Mouse (Mus musculus) kidney, postnatal 36 days (tissue): ENCODE data around the gene Stk39.

Source experiments
- DNase-seq, 2 experiments: peaks; one replicate each; pipeline ENCODE4 v3.0.0; 2021 to 2022; ENCODE audit warnings: mixed read lengths in 2 of 2

The Stk39 gene

DNA sequence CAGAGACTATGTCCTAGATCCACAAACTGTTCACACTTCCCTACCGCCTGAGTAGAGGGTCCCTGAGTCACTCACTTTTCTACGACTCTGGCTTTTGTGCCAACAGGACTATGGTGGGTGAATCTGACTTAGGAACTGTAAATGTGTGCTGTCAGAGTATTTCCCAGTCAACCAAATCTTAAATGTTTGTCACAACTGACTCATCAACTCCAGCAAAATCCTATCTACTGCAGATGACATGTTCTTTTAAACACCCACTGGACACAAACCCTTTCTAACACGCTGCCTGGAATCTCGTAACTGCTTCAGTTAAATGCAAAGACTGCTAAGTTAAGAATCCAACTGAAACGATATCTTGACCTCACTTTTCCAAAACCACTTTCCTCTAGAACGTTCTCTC, 135.2 kb downstream of the Stk39 start:
- no peak for DNase-seq

DNA sequence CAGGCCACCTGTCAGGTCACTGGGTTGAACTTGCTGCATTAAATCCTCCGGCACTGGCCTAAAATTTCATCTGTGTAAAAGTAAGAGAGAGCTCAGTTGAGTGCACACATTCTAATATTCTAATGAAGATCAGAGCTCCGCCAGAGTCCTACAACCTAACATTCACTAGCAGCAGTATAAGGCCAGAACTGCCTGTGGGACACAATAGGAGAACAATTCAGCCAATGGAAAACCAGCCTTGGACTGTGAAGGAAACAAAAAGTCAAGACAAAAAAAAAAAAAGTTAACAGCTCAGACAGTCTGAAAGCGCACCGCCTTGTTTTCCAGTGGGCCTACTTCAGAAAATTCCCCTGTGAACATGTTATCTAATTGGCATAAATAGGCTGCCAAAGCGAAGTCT, 137.1 kb downstream of the Stk39 start:
- DNase-seq: no peak

DNA sequence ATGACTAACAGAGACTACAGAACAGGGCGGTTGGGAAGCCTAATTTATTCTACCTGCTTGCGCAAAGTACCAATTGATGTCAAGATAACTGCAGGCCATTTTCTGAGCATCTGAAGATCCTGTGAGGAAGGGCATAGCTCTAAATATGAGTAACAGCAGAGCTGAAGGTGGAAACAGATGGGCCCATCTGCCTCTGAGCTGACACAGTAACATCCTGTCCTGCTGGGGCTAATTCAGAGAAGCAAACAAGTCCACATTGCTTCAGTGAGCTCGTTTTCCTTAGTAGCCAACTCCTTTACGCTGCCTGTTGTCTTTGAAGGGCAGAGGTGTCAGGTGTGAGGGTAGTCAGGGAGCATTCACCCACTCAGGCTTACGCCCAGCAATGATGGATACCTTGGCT, 146.8 kb downstream of the Stk39 start:
- DNase-seq: no peak

DNA sequence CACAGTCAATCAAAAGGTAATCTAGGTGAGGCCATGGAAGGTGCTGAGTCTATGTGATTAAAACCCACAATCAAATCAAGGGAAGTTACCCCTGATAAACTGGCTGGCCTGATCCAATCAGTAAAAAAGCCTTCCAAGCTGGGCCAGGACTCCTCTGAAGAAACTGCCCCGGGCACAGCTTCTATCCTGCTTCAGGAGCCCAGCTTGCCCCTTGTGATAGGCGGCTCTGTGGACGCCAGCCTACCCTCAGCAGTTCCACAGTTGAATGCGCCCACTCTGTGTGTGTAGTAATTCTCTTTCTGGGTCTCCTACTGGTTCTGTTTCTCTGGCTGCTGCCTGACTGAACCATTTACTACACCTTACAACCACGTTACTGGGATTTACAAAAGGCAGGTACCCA, 150.8 kb downstream of the Stk39 start:
- no peak for DNase-seq

GRCm38 (mm10) chr2:68320670-68321069, 151.4 kb downstream of the Stk39 start:
- DNase-seq: peak; percentile 23 to 26

DNA sequence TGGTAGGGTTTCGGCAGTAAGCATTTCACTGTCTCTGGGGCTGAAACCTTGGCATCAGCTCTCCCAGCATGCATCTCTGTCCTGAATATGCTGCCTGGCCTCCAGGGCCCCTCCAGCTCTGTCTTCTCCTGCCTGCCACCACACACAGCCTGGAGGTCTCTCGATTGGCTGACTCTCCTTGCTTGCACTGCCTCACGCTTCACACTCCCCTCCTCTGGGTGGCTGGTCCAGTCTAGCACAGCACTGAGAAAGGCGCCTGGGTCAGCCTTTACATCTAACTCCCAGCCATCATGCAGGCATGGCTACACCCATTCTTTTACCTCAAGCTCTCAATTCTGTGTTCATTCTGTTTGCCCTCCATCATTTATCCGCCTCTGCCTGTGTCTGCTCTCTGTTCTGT, 153.6 kb downstream of the Stk39 start:
- no peak for DNase-seq

DNA sequence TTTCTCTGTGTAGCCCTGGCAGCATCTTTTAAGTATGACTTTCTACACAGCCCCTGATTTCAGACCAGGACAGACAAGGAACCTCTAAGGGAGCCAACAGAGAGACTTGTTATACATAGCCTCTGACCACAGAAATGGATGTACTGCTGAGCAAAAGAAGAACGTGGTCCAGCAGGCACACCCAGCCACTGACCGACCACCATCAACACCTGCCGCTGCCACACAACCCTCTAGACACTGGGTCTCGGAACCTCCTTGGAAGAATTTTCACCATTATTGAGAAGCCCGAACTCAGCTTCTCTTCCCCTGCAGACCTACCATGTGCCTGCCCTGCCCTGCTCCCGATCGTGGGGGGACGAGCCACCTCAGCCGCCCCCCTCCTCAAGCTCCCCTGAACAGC, 154.2 kb downstream of the Stk39 start:
- DNase-seq: no peak

DNA sequence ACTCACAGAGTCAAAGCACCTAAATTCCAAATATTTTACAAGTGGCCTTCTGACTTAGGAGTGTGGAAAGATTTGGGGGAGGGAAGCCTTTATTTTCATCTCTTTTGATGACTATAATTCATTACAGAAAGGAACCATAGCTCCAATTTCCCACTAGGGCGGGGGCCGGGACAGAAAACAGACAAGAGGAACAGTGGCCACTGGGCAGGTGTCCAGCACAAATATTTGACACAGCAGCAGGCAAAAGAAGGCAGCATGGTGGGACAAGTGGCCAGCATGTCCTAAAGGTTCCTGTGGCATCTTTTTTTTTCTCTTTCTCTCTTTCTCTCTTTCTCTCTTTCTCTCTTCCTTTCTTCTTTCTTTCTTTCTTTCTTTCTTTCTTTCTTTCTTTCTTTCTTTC, 154.6 kb downstream of the Stk39 start:
- peak in 1 of 2 experiments; percentile 43 for DNase-seq

- DNase-seq: no peak
Measured at GRCm38 (mm10) chr2:68315258-68315657, 156.8 kb downstream of the Stk39 start.

DNA sequence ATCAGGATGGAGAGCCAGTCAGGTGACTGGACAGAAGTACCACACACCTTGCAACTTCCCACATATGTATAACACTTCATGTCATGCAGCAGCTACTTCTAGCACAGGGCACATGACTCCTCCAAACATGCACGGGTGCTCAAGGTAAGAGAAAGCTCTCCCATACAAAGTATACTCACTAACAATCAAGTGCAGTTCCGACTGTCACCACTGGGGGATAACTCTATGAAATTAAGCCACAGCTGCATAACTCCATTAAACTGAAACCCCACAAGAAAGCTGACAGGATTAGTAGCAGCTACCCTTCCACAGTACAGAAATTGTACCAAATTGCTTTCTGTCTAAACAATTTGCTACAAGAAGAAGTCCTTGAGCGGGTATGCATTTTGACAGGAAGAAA, 161.9 kb downstream of the Stk39 start:
- DNase-seq: peak; percentile 16 to 69

DNA sequence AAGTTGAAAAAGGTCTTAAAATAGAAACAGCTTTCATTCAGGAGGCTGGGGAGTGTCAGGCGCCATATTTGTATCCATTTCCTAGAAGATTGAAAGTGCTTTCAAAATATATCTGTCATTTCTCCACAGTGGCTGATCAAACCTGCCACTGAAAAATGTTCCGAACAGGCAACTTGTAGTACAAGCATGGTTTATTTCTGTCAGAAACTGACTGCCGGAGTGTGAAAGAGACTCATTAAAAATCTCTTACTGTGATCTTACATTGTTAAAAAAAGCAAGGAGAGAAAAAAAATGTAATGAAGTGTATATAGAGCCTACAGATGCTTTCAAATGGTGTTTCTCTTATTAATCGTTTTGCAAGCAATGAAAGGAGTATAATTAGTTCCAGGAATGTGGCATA, 165.5 kb downstream of the Stk39 start:
- no peak for DNase-seq

DNA sequence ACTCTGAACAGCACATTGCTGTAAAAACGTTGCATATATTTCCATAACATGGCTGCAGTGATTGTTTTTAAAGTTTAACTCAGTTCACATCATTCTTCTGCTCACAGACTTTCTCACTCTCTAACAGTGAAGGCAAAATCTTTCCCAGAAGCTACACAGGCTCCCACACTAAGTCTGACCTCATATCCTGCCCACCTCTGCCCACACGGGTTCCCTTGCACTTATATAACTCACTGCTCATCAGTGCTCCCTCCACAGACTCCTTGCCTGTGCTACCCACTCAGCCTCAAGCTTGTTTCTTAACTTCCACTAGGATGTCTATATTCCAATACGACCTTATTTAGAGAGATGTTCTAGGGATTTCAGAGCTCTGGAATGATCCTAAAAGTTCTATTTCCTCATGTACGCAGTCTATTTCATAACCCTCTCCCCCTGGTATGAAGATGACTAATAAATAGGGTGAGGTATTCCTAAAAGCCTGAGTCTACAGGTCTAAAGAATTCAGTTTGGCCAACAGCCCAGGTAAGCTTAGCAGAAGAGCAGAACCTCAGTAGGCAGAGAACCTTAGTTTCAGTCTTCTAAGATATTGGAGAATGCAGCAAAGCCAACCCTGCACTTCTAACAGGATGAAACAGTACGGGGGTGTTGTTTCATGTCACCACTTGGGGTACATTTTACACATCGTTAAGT, 167.2 kb downstream of the Stk39 start:
- DNase-seq: no peak

- no peak for DNase-seq
Measured at GRCm38 (mm10) chr2:68301811-68302542, 170.1 kb downstream of the Stk39 start.

DNA sequence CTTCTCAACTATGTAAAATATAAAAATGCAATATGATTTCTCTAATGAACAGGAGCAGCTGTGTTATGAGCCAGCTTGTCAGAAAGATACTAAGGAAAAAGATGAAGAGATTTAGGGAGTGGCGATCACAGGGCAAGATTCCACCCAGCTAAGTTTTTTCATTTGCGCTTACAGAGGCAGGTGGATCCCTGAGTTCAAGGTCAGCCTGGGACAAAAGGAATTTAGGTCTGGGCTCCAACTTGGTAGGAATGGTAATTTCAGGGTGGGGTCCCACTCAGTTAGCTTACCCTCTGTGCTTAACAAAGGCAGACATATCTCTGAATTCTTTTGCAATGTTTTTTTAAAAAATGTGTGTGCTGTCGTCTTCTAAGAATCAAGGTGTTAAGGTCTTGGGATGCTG, 173.7 kb downstream of the Stk39 start:
- no peak for DNase-seq

- no peak for DNase-seq
Measured at GRCm38 (mm10) chr2:68297955-68298354, 174.1 kb downstream of the Stk39 start.

DNA sequence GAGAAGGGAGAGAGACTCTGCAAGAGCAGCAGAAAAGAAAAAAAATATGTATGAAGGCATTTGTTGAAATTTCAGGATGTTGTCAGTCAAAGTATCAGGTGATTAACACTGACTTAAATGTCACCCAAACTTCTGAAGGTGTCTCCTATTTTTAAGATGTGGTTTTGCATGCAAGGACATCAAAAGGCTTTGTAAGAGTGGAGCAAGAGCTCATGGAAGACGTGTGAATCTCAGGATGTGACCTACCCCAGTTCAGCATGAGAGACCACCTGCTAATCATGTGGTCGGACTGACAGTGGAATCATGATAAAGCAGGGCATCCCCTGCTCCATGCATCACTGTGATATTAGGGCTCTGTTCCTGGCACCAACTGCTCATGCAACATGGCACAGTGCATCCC, 175.3 kb downstream of the Stk39 start:
- DNase-seq: no peak

DNA sequence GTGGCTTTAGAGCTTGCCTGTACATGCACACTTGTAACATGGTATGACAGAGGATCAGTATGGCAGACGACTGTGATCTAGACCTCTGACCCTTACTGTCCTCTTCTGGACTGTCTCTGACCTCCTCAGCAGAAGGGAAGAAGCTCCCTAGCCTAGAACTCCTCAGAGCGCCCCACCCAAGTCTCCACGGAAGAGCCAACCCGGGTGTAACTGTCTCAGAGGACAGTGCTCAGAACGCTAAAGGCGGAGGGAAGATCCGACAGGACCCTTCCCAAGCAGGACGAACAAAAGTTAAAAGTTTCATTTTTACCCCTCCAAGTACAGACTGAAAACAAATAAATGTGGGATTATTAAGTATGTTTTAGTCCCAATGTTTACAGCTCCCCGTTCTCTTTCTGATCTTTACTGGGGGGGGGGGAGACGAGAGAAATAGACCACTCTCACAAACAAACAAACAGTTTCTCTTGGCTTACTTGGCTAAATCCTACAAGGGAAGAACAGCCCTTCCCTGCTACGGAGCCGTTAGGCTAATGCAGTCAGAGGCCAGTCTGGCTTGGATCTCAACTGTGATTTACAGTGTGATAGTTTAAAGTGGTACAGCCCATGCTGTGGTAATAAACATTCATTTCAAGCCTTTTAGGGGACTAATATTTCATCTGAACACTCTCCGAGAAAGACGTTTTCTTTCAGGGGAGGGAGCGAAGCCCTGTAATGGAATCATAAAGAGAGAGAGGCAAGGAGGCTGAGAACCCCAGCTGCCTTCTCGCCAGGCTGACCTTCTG, 179.3 kb downstream of the Stk39 start:
- no peak for DNase-seq

GRCm38 (mm10) chr2:68291895-68292294, 180.2 kb downstream of the Stk39 start:
- no peak for DNase-seq

- no peak for DNase-seq
Measured at GRCm38 (mm10) chr2:68289961-68290360, 182.1 kb downstream of the Stk39 start.

DNA sequence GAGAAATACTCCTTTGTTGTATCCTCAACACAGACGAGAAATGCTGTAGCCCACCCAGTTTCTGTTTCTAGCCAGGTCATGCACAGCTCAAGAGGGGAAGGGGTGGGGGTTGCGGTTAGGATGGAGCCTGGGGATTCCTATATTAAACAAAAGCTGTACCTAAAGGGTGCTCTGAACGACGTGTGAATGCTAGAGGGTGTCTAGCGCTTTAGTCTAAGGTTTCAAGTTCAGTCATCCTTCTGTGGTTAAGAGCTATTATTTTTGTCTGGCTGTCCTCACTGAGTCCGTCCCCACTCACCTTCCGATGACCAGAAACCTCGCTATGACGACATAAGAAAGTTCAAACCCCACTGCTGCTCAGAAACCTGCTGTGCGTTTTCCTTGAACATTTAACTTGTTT, 182.9 kb downstream of the Stk39 start:
- no peak for DNase-seq

GRCm38 (mm10) chr2:68288106-68288505, 184.0 kb downstream of the Stk39 start:
- DNase-seq: no peak

DNA sequence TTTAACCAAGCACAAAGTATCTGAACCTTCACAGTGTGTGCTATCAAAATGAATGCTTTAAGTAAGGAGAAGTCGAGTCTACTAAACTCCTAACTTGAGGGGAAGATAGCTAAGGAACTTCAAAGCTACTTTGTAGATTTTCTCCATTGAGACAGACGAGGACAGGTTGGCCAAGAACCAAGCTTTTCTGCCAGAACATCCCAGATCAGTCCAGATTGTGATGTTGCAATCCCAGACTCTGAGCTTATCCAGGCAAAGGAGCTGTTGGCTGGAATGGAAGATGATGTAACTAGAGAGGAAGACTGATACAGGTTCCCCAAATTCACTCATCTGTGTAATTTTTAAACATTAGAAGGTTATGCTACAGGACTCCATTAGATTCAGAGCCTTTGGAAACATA, 187.7 kb downstream of the Stk39 start:
- DNase-seq: no peak

DNA sequence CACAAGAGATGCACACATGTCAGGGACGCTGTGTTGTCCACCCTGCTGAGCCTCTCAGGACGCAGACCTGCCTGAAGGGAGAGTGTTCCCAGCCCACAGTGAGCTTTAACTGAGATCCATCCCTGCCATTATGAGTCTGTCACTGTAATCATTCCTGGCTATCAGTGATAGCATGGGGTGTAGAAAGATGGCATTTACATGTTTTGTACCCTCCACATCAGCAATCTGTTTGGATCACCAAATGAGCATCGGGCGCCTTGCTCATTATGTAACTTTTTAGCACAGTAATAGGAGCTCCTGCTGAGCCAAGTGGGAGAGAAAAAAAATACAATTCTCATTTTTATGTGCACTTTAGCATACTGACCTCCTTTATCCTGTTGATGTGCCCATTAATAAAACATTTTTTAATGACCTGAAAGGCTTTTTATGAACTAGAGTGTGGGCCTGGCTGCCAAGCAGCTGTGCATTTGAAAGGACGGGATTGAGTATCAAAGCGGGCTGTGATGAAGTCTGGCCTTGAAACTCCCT, 189.0 kb downstream of the Stk39 start:
- DNase-seq: no peak

DNA sequence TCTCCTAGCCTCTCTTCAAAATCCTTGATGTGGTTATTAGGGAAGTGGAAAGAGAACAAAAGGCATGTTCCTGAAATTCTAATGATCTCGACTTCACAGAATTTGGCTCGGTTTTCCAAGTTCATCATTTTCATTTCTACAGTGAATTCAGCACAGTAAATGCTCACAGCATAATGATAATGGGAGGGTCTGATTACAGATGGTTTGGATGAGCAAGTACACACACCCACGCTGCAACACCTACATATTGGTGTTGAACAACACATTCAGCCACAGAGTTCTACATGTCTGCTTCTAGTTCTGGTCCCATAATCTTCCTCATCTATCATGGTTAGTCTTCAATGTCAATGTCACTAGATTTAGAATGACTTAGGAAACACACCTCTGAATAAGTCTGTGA, 190.5 kb downstream of the Stk39 start:
- no peak for DNase-seq
